Mouse (Mus musculus) small intestine, adult 2 months (tissue): Measurements from ENCODE around the gene Dab2ip. TPM values are rescaled to one million over a fixed set of nuclear protein-coding genes. Genes with fewer than 3 reads are reported as not detected.

Experiments
- H3K27ac ChIP-seq: fragments of 200-500 bp; 2 replicates; pipeline ENCODE4 v1.5.1; 2012; ENCODE audit warnings: low read depth, low read length, control low read depth, inconsistent platforms; ENCODE audit not compliant: insufficient read depth
- H3K27me3 ChIP-seq: fragments of 200-500 bp; 2 replicates; pipeline ENCODE4 v1.6.1; 2012; ENCODE audit warnings: mild to moderate bottlenecking, moderate library complexity, low read length, inconsistent platforms; ENCODE audit not compliant: control insufficient read depth, insufficient read depth
- H3K36me3 ChIP-seq: fragments of 200-500 bp; 2 replicates; pipeline ENCODE4 v1.6.1; 2012; ENCODE audit warnings: mild to moderate bottlenecking, low read length, control low read depth, inconsistent platforms; ENCODE audit not compliant: control insufficient read depth, insufficient read depth
- H3K4me1 ChIP-seq: fragments of 200-500 bp; 2 replicates; pipeline ENCODE4 v1.6.1; 2012; ENCODE audit warnings: low read length, inconsistent platforms, mixed read lengths; ENCODE audit not compliant: control insufficient read depth, insufficient read depth, insufficient read length
- H3K4me3 ChIP-seq: fragments of 200-500 bp; 2 replicates; pipeline ENCODE4 v1.5.1; 2012; ENCODE audit warnings: low read depth, mild to moderate bottlenecking, control low read depth, inconsistent platforms, low read length, moderate library complexity
- CTCF ChIP-seq: fragments of 200-500 bp; IDR thresholded peaks from 2 replicates; pipeline ENCODE4 v1.5.1; 2012; ENCODE audit warnings: low read depth, mild to moderate bottlenecking, control low read depth, inconsistent platforms, low read length, moderate library complexity, mixed read lengths; ENCODE audit not compliant: insufficient replicate concordance, insufficient read length; ENCODE audit errors: extremely low read depth
- POLR2A ChIP-seq: fragments of 200-500 bp; IDR thresholded peaks from 2 replicates; pipeline ENCODE4 v1.6.1; 2012; ENCODE audit warnings: low read depth, mild to moderate bottlenecking, control low read depth, inconsistent platforms, low read length, moderate library complexity
- WGBS: fragments of 180-500 bp; shearing (Covaris S2); methylation state at CpG from one replicate; pipeline ENCODE4 v1.1.7; 2018; 5-methylcytosine and 5-hydroxymethylcytosine counted together
- polyA plus RNA-seq: library from polyadenylated mRNA; depleted of rRNA; stranded (reverse); fragments of >200 nt; gene quantifications from 2 replicates; pipeline ENCODE4 v1.2.3, GENCODE M21; 2012

The Dab2ip gene
- polyA plus RNA-seq, 1 experiment: 140 TPM

- H3K27me3 ChIP-seq: peaks cover 6% of the 10 kb centered on the region; the same call in 1 of the 2 replicates
- 61% methylated on average over 12 of the region's 12 CpGs for WGBS
- TF ChIP-seq CTCF (no peak), POLR2A (no peak)
- peak overlapping the region; percentile 17; the same call in 1 of the 2 replicates for H3K27ac ChIP-seq
- peak overlapping the region; percentile 29; the same call in 1 of the 2 replicates for H3K4me3 ChIP-seq
- peaks cover 5% of the 10 kb centered on the region; the same call in 1 of the 2 replicates for H3K4me1 ChIP-seq
- H3K36me3 ChIP-seq: no peaks in the 10 kb centered on the region
Observed at GRCm38 (mm10) chr2:35623431-35624148, 65.5 kb downstream of the Dab2ip start.

- Histone ChIP-seq H3K27me3 (peaks cover 6% of the 10 kb centered on the region; the same call in 1 of the 2 replicates), H3K27ac (no peak overlapping the region), H3K4me1 (peaks cover 5% of the 10 kb centered on the region; the same call in 1 of the 2 replicates), H3K36me3 (no peaks in the 10 kb centered on the region), H3K4me3 (no peak overlapping the region)
- no peak for TF ChIP-seq POLR2A
- TF ChIP-seq CTCF: no peak
- WGBS: 80% methylated on average over 5 of the region's 5 CpGs
Observed at GRCm38 (mm10) chr2:35624380-35625006, 66.4 kb downstream of the Dab2ip start.

- WGBS: 86% methylated on average over 6 of the region's 6 CpGs
- TF ChIP-seq POLR2A (no peak), CTCF (no peak)
- Histone ChIP-seq H3K27ac (no peak overlapping the region), H3K4me1 (peaks cover 5% of the 10 kb centered on the region; the same call in 1 of the 2 replicates), H3K27me3 (peaks cover 6% of the 10 kb centered on the region; the same call in 1 of the 2 replicates), H3K36me3 (no peaks in the 10 kb centered on the region), H3K4me3 (no peak overlapping the region)
Observed at GRCm38 (mm10) chr2:35625007-35625380, 66.9 kb downstream of the Dab2ip start.

GRCm38 (mm10) chr2:35625526-35625925 lies 67.5 kb downstream of the Dab2ip start:
- TF ChIP-seq POLR2A (no peak), CTCF (no peak)
- WGBS: 96% methylated on average over 6 of the region's 6 CpGs
- Histone ChIP-seq H3K27ac (no peak overlapping the region), H3K36me3 (no peaks in the 10 kb centered on the region), H3K4me3 (no peak overlapping the region), H3K27me3 (peaks cover 6% of the 10 kb centered on the region; the same call in 1 of the 2 replicates), H3K4me1 (peaks cover 5% of the 10 kb centered on the region; the same call in 1 of the 2 replicates)

- WGBS: 87% methylated on average over 9 of the region's 9 CpGs
- peaks cover 5% of the 10 kb centered on the region; the same call in 1 of the 2 replicates for H3K4me1 ChIP-seq
- no peak overlapping the region for H3K27ac ChIP-seq
Observed at GRCm38 (mm10) chr2:35626181-35626727, 68.2 kb downstream of the Dab2ip start.

GRCm38 (mm10) chr2:35627298-35627898 lies 69.3 kb downstream of the Dab2ip start:
- WGBS: 78% methylated on average over 11 of the region's 11 CpGs
- peak overlapping the region; percentile 28; the same call in 1 of the 2 replicates for H3K27ac ChIP-seq
- TF ChIP-seq CTCF (no peak), POLR2A (no peak)
- no peak overlapping the region for H3K4me3 ChIP-seq
- peaks cover 2% of the 10 kb centered on the region; the same call in 1 of the 2 replicates for H3K4me1 ChIP-seq
- no peaks in the 10 kb centered on the region for H3K36me3 ChIP-seq
- no peaks in the 10 kb centered on the region; the same call in 1 of the 2 replicates for H3K27me3 ChIP-seq

More at GRCm38 (mm10) chr2:35626181-35626727, 68.2 kb downstream of the Dab2ip start:
- no peak for TF ChIP-seq CTCF
- TF ChIP-seq POLR2A: no peak
- no peak overlapping the region for H3K4me3 ChIP-seq
- no peaks in the 10 kb centered on the region for H3K36me3 ChIP-seq
- H3K27me3 ChIP-seq: peaks cover 6% of the 10 kb centered on the region; the same call in 1 of the 2 replicates
